Mouse (Mus musculus) hindbrain, embryonic 11.5 days (tissue): ENCODE results near the gene Otulinl. TPM values are rescaled to one million over a fixed set of nuclear protein-coding genes. Genes with fewer than 3 reads are reported as not detected.

Source experiments
- ATAC-seq: fragments of 200-750 bp; cut with Nextera tagmentation; 2 replicates; pipeline ENCODE4 v1.8.0; 2017; ENCODE audit warnings: mild to moderate bottlenecking, moderate TSS enrichment, moderate library complexity; ENCODE audit not compliant: low FRiP score
- DNase-seq: peaks from one replicate; pipeline ENCODE4 v3.0.0-alpha.2; 2015; ENCODE audit warnings: low spot score
- H3K27ac ChIP-seq: fragments of 300-500 bp; sonication (generic); 2 replicates; pipeline ENCODE4 v1.5.1; 2014; ENCODE audit warnings: mild to moderate bottlenecking, low read depth, low read length
- H3K27me3 ChIP-seq: fragments of 300-500 bp; sonication (generic); 2 replicates; pipeline ENCODE4 v1.6.1; 2014; ENCODE audit warnings: mild to moderate bottlenecking, low read length, moderate library complexity, mixed read lengths; ENCODE audit not compliant: control insufficient read depth, insufficient read depth
- H3K36me3 ChIP-seq: fragments of 300-500 bp; sonication (generic); 2 replicates; pipeline ENCODE4 v1.6.1; 2014; ENCODE audit warnings: mild to moderate bottlenecking, low read length, moderate library complexity, mixed read lengths; ENCODE audit not compliant: control insufficient read depth, insufficient read depth
- H3K4me1 ChIP-seq: fragments of 300-500 bp; sonication (generic); replicated peaks from 2 replicates; pipeline ENCODE4 v1.6.1; 2014; ENCODE audit warnings: low read length, mixed read lengths; ENCODE audit not compliant: control insufficient read depth, insufficient read depth
- H3K4me2 ChIP-seq: fragments of 300-500 bp; sonication (generic); replicated peaks from 2 replicates; pipeline ENCODE4 v1.6.1; 2014; ENCODE audit warnings: mild to moderate bottlenecking, low read depth, low read length
- H3K4me3 ChIP-seq: fragments of 300-500 bp; sonication (generic); 2 replicates; pipeline ENCODE4 v1.5.1; 2014; ENCODE audit warnings: low read depth, low read length
- H3K9ac ChIP-seq: fragments of 300-500 bp; sonication (generic); 2 replicates; pipeline ENCODE4 v1.6.1; 2014; ENCODE audit warnings: low read depth, low read length
- H3K9me3 ChIP-seq: fragments of 300-500 bp; sonication (generic); 2 replicates; pipeline ENCODE4 v1.6.1; 2016; ENCODE audit warnings: low read length; ENCODE audit not compliant: control insufficient read depth
- WGBS: fragments of 180-500 bp; shearing (Covaris S2); extraction: QIAGEN DNeasy Blood & Tissue Kit; methylation state at CpG from one replicate; pipeline ENCODE4 v1.1.7; 2014; 5-methylcytosine and 5-hydroxymethylcytosine counted together
- polyA plus RNA-seq: library from polyadenylated mRNA; unstranded; fragments of >200 nt; fragmentation: Nextera tagmentation; extraction: Ambion mirVana; gene quantifications from 2 replicates; pipeline ENCODE4 v1.2.1, GENCODE M21; 2014

Otulinl gene
- polyA plus RNA-seq, 1 experiment from 2014 or later = 6.9 TPM

DNA sequence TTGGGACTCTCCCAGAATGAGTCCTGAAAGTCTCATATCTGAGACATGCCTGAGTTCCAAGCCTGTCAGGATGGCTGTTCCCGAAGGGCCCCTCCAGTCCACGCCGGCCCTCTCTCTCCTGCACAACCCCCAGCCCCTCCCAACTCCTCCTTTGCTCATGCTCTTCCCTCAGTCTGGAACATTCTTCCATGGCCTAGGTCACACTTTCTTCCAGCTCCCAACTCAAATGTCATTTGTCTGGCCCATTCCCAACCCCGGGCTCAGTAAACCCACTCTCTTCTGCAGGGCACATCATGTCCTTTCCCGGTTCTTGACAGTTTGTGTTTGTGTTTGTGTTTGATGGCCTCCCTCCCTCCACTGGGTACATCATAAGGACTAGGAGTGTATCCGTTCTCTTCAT, 7.3 kb downstream of the Otulinl start:
- DNase-seq (no peak), ATAC-seq (no peak)

GRCm38 (mm10) chr15:27673151-27673550, 8.2 kb downstream of the Otulinl start:
- no peak overlapping the region for H3K4me3 ChIP-seq
- no peaks in the 10 kb centered on the region for H3K27me3 ChIP-seq
- H3K9me3 ChIP-seq = no peaks in the 10 kb centered on the region
- no peak for ATAC-seq
- no peak for DNase-seq
- H3K4me2 ChIP-seq = no peak overlapping the region
- H3K27ac ChIP-seq = no peak overlapping the region
- no peaks in the 10 kb centered on the region for H3K4me1 ChIP-seq
- WGBS = 88% methylated on average over 6 of the region's 6 CpGs
- H3K36me3 ChIP-seq = no peaks in the 10 kb centered on the region
- no peak overlapping the region for H3K9ac ChIP-seq

More for the DNA sequence above, 7.3 kb downstream of the Otulinl start:
- Histone ChIP-seq H3K9me3 (no peaks in the 10 kb centered on the region), H3K27me3 (no peaks in the 10 kb centered on the region), H3K4me3 (no peak overlapping the region), H3K9ac (no peak overlapping the region), H3K4me2 (no peak overlapping the region), H3K4me1 (no peaks in the 10 kb centered on the region), H3K27ac (no peak overlapping the region), H3K36me3 (no peaks in the 10 kb centered on the region)
- 83% methylated on average over 6 of the region's 6 CpGs for WGBS

DNA sequence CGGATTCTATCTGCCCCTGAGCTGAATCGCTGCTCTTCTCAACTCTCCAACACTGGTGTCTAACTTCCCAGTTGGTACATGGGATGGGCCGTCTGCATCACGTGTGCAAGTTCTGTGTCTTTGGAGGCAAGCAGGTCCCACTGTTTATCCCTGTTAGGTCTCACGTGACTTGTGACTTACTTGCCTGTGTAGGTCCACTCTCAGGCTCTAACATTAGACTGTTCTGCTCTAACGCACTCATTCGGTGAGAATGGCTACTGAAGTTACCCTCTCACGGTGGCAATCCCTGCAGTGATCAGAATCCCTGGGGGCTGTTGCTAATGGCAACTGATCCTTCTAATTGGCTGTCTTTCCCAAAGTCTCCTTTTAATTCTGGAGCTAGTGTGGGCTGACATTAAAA, 9.1 kb downstream of the Otulinl start:
- no peak overlapping the region for H3K4me3 ChIP-seq
- ATAC-seq = no peak
- no peak overlapping the region for H3K27ac ChIP-seq
- H3K36me3 ChIP-seq = no peaks in the 10 kb centered on the region
- 59% methylated on average over 8 of the region's 8 CpGs for WGBS
- no peaks in the 10 kb centered on the region for H3K4me1 ChIP-seq
- H3K9ac ChIP-seq = no peak overlapping the region
- H3K27me3 ChIP-seq = no peaks in the 10 kb centered on the region
- no peak for DNase-seq
- no peaks in the 10 kb centered on the region for H3K9me3 ChIP-seq
- no peak overlapping the region for H3K4me2 ChIP-seq

GRCm38 (mm10) chr15:27671612-27672245, 9.7 kb downstream of the Otulinl start:
- Histone ChIP-seq H3K27ac (no peak overlapping the region), H3K4me3 (no peak overlapping the region), H3K36me3 (no peaks in the 10 kb centered on the region), H3K9ac (no peak overlapping the region), H3K27me3 (no peaks in the 10 kb centered on the region), H3K4me2 (no peak overlapping the region), H3K4me1 (no peaks in the 10 kb centered on the region), H3K9me3 (no peaks in the 10 kb centered on the region)
- 88% methylated on average over 10 of the region's 10 CpGs for WGBS
- ATAC-seq = no peak
- no peak for DNase-seq

GRCm38 (mm10) chr15:27670708-27671107, 10.7 kb downstream of the Otulinl start:
- H3K4me1 ChIP-seq = no peaks in the 10 kb centered on the region
- DNase-seq = no peak
- 90% methylated on average over 8 of the region's 8 CpGs for WGBS

GRCm38 (mm10) chr15:27669931-27670411, 11.4 kb downstream of the Otulinl start:
- Histone ChIP-seq H3K27ac (no peak overlapping the region), H3K9me3 (no peaks in the 10 kb centered on the region), H3K4me1 (no peaks in the 10 kb centered on the region), H3K9ac (no peak overlapping the region), H3K27me3 (no peaks in the 10 kb centered on the region), H3K36me3 (no peaks in the 10 kb centered on the region), H3K4me3 (no peak overlapping the region), H3K4me2 (no peak overlapping the region)
- DNase-seq (no peak), ATAC-seq (no peak)
- WGBS = 78% methylated on average over 12 of the region's 12 CpGs

More at GRCm38 (mm10) chr15:27670708-27671107, 10.7 kb downstream of the Otulinl start:
- Histone ChIP-seq H3K9ac (no peak overlapping the region), H3K27ac (no peak overlapping the region), H3K27me3 (no peaks in the 10 kb centered on the region), H3K4me2 (no peak overlapping the region), H3K4me3 (no peak overlapping the region), H3K9me3 (no peaks in the 10 kb centered on the region), H3K36me3 (no peaks in the 10 kb centered on the region)
- ATAC-seq = no peak

GRCm38 (mm10) chr15:27669276-27669675, 12.1 kb downstream of the Otulinl start:
- no peak overlapping the region for H3K4me3 ChIP-seq
- no peak overlapping the region for H3K4me2 ChIP-seq
- no peaks in the 10 kb centered on the region for H3K4me1 ChIP-seq
- H3K27ac ChIP-seq = no peak overlapping the region
- DNase-seq (no peak), ATAC-seq (no peak)
- H3K27me3 ChIP-seq = no peaks in the 10 kb centered on the region
- WGBS = 78% methylated on average over 4 of the region's 4 CpGs
- H3K9ac ChIP-seq = no peak overlapping the region
- no peaks in the 10 kb centered on the region for H3K9me3 ChIP-seq
- no peaks in the 10 kb centered on the region for H3K36me3 ChIP-seq

GRCm38 (mm10) chr15:27668557-27668956, 12.8 kb downstream of the Otulinl start:
- no peak overlapping the region for H3K27ac ChIP-seq
- no peak for DNase-seq
- no peak overlapping the region for H3K4me3 ChIP-seq
- no peak overlapping the region for H3K4me2 ChIP-seq
- no peak for ATAC-seq
- no peak overlapping the region for H3K9ac ChIP-seq
- no peaks in the 10 kb centered on the region for H3K36me3 ChIP-seq
- H3K9me3 ChIP-seq = no peaks in the 10 kb centered on the region
- no peaks in the 10 kb centered on the region for H3K27me3 ChIP-seq
- 90% methylated on average over 7 of the region's 7 CpGs for WGBS
- no peaks in the 10 kb centered on the region for H3K4me1 ChIP-seq

GRCm38 (mm10) chr15:27668001-27668461, 13.3 kb downstream of the Otulinl start:
- no peaks in the 10 kb centered on the region for H3K9me3 ChIP-seq
- WGBS = 89% methylated on average over 9 of the region's 9 CpGs

More at GRCm38 (mm10) chr15:27668001-27668461, 13.3 kb downstream of the Otulinl start:
- Histone ChIP-seq H3K4me1 (no peaks in the 10 kb centered on the region), H3K4me3 (no peak overlapping the region), H3K36me3 (no peaks in the 10 kb centered on the region), H3K27ac (no peak overlapping the region), H3K27me3 (no peaks in the 10 kb centered on the region), H3K4me2 (no peak overlapping the region), H3K9ac (no peak overlapping the region)
- ATAC-seq (no peak), DNase-seq (no peak)
